Mouse (Mus musculus) T-helper 1 cell (primary cell): ENCODE measurements around the gene 0610009B22Rik.

Experiments
- in situ Hi-C: fragments of 300-600 bp; cut with MboI, MseI; formaldehyde crosslinking; loops from one replicate; pipeline ENCODE4 v1.15.1; 2025; ENCODE audit warnings: high pct_unique_total_duplicates

The 0610009B22Rik gene

DNA sequence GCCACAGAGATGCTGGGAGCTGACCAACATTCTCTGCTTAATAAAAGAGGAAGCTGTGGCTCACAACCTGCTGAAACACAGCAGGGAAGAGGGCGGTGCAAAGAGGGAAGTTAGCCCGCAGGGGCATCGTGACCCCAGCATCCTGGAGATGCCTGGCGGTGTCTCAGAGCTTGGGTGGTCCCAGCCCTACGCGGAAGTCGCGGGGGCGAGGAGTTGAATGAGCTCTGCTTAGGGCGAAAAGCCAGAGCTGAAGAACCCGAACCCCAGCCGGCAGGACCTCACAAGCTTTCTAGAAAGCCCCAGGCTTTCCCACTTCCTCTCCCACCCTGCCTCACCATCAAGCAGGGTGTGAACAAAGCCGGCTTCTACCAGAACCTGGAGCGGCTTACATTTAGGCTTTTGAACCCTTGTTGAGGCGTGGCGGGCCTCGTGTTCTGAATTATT lies 50.7 kb downstream of the 0610009B22Rik start:
- in situ Hi-C loops = no loop called here

DNA sequence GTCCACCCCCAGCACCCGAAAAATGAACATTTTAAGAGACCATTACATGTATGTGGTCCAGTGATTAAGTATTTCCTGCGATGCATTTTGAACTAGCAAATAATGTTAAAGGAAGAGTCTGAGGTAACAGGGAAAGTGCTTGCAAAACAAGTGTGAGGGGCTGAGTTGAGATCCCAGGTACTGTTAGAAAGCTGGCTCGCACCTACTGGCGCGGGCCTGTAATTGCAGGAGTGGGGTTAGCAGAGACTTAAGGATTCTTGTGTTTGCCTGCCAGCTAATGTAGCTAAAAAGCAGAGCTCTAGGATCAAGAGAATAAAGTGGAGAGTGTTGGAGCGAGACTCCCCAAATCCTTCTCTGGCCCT lies 52.4 kb downstream of the 0610009B22Rik start:
- in situ Hi-C loops = no loop called here

DNA sequence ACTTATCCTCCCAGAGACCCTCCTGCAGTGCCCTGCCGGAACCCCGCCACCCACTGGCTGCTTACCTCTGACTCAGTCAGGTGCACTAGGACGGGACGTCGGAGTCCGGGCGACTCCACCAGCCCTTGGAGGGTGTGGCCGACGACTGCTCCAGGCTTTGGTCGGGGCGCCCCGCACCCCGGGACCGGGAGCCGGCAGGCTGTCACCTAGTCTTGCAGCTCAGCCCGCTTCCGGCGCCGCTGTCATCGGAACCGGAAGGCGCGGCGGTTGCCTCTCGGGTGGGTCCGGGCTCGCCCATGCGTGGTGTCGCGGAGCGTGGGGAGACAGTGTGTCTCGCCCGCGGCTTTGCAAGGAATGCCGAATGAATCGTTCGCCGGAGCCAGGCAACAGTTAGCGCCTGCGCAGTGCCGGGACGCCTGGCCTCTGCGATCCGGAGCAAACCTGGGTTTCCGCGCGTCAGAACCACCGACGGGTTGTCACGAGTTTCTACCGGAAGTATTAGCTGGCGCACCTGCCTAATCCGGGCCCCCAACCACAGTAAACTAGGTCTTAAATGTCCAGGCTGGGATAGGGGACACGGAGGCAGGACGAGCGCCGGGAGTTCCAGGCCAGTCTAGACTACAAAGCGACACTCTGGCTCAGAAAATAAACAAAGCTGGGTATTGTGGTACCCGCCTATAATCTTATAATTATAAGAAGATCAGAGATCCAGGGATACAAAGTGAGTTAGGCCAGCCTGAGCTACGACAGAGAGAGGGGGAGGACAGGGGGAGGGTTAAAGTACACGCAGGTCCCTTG lies 53.0 kb downstream of the 0610009B22Rik start, which contains the start of gene Rmnd5b:
TSS of gene Rmnd5b (minus strand) at position 372 of the 798 bp plus-strand sequence.
- in situ Hi-C loops = no loop called here
